Mouse (Mus musculus) monocyte, adult 5-6 weeks (primary cell): ENCODE results near the gene Sdccag8. TPM values are rescaled to one million over a fixed set of nuclear protein-coding genes. Genes with fewer than 3 reads are reported as not detected.

Experiments
- ATAC-seq: fragments of 153-309, 156-312 bp; replicated peaks from 2 replicates; pipeline ENCODE4 v1.8.0; 2017; ENCODE audit warnings: mild to moderate bottlenecking; ENCODE audit not compliant: low TSS enrichment, insufficient number of reproducible peaks, severe bottlenecking, poor library complexity, low FRiP score
- total RNA-seq: library from RNA; stranded (forward); fragments of 200-1000, 200-491, 200-594 nt; gene quantifications from 3 replicates; pipeline ENCODE4 v1.2.3, GENCODE M21; 2017

The Sdccag8 gene
- total RNA-seq, 1 experiment from 2014 or later, result 78.7 TPM

GRCm38 (mm10) chr1:176951836-176952235 is 137.4 kb downstream of the Sdccag8 start:
- no peak for ATAC-seq

GRCm38 (mm10) chr1:176958311-176958710 is 143.9 kb downstream of the Sdccag8 start:
- no peak for ATAC-seq

- ATAC-seq, result no peak
Observed at GRCm38 (mm10) chr1:176961716-176962115, 147.3 kb downstream of the Sdccag8 start.

GRCm38 (mm10) chr1:176962894-176963293 is 148.4 kb downstream of the Sdccag8 start:
- no peak for ATAC-seq

- no peak for ATAC-seq
Observed at GRCm38 (mm10) chr1:176967299-176967698, 152.8 kb downstream of the Sdccag8 start.

GRCm38 (mm10) chr1:176970635-176971478 is 156.4 kb downstream of the Sdccag8 start:
- no peak for ATAC-seq

- ATAC-seq, result no peak
Observed at GRCm38 (mm10) chr1:176971479-176971797, 157.0 kb downstream of the Sdccag8 start.

- no peak for ATAC-seq
Observed at GRCm38 (mm10) chr1:176973356-176974088, 159.1 kb downstream of the Sdccag8 start.

- ATAC-seq, result no peak
Observed at GRCm38 (mm10) chr1:176979235-176979634, 164.8 kb downstream of the Sdccag8 start.

GRCm38 (mm10) chr1:176980140-176980539 is 165.7 kb downstream of the Sdccag8 start:
- no peak for ATAC-seq

GRCm38 (mm10) chr1:176980801-176981400 is 166.4 kb downstream of the Sdccag8 start:
- ATAC-seq, result peak; percentile 63

- peak; percentile 16; the same call in 1 of the 2 replicates for ATAC-seq
Observed at GRCm38 (mm10) chr1:176981511-176981910, 167.1 kb downstream of the Sdccag8 start.

GRCm38 (mm10) chr1:176982671-176983070 is 168.2 kb downstream of the Sdccag8 start:
- ATAC-seq, result no peak

- no peak for ATAC-seq
Observed at GRCm38 (mm10) chr1:176985691-176986090, 171.2 kb downstream of the Sdccag8 start.

GRCm38 (mm10) chr1:176986275-176986674 is 171.8 kb downstream of the Sdccag8 start:
- 0 out of 2 replicates have a peak, but pooled peaks have one; percentile 25 for ATAC-seq

GRCm38 (mm10) chr1:176986990-176987740 is 172.7 kb downstream of the Sdccag8 start:
- no peak for ATAC-seq

- ATAC-seq, result no peak
Observed at GRCm38 (mm10) chr1:176991473-176991872, 177.0 kb downstream of the Sdccag8 start.

GRCm38 (mm10) chr1:176992517-176992916 is 178.1 kb downstream of the Sdccag8 start:
- no peak for ATAC-seq
